Mouse (Mus musculus) left cerebral cortex, postnatal 25 days (tissue): ENCODE measurements around the gene Hjurp. TPM values are rescaled to one million over a fixed set of nuclear protein-coding genes. Genes with fewer than 3 reads are reported as not detected.

Experiments used
- DNase-seq, 2 experiments: peaks; one replicate each; pipeline ENCODE4 v3.0.0; 2022; ENCODE audit warnings: low spot score in 2 of 2, mixed read lengths in 1 of 2
- intact Hi-C: fragments of 180-260 bp; cut with DNase I; formaldehyde crosslinking; loops from one replicate; pipeline ENCODE4 v1.15.1; 2025
- total RNA-seq, 2 experiments: library from RNA; stranded (reverse); gene quantifications; 2 replicates each; pipeline ENCODE4 v1.2.3; 2021

Gene Hjurp
- total RNA-seq, 2 experiments from 2014 or later: 32.8 to 37.1 TPM

- no peak for DNase-seq
- intact Hi-C loops: no loop called here
These were observed 12.6 kb downstream of the Hjurp start for GRCm38 (mm10) chr1:88264869-88265240.

- intact Hi-C loops: no loop called here
- DNase-seq: no peak
These were observed 13.1 kb downstream of the Hjurp start for GRCm38 (mm10) chr1:88264237-88264868.

GRCm38 (mm10) chr1:88263778-88264177, 13.7 kb downstream of the Hjurp start:
- intact Hi-C loops: no loop called here
- DNase-seq: no peak

- intact Hi-C loops: no loop called here
- DNase-seq: no peak
These were observed 14.5 kb downstream of the Hjurp start for GRCm38 (mm10) chr1:88262961-88263360.

- intact Hi-C loops: no loop called here
- no peak for DNase-seq
These were observed 15.2 kb downstream of the Hjurp start for GRCm38 (mm10) chr1:88262255-88262654.

- no peak for DNase-seq
- intact Hi-C loops: no loop called here
These were observed 15.7 kb downstream of the Hjurp start for GRCm38 (mm10) chr1:88261706-88262105.

GRCm38 (mm10) chr1:88260604-88261377, 16.6 kb downstream of the Hjurp start:
- intact Hi-C loops: no loop called here
- DNase-seq: no peak

- DNase-seq: no peak
- intact Hi-C loops: no loop called here
These were observed 17.3 kb downstream of the Hjurp start for GRCm38 (mm10) chr1:88260114-88260513.

GRCm38 (mm10) chr1:88259643-88260024, 17.8 kb downstream of the Hjurp start:
- no peak for DNase-seq
- intact Hi-C loops: no loop called here

GRCm38 (mm10) chr1:88258881-88259642, 18.4 kb downstream of the Hjurp start:
- DNase-seq: no peak
- intact Hi-C loops: no loop called here

- intact Hi-C loops: no loop called here
- DNase-seq: no peak
These were observed 19.1 kb downstream of the Hjurp start for GRCm38 (mm10) chr1:88258361-88258760.

- intact Hi-C loops: no loop called here
- no peak for DNase-seq
These were observed 19.8 kb downstream of the Hjurp start for GRCm38 (mm10) chr1:88257681-88258080.

GRCm38 (mm10) chr1:88256886-88257663, 20.4 kb downstream of the Hjurp start:
- no peak for DNase-seq

GRCm38 (mm10) chr1:88255989-88256754, 21.3 kb downstream of the Hjurp start:
- DNase-seq: no peak
- intact Hi-C loops: no loop called here

More at GRCm38 (mm10) chr1:88256886-88257663, 20.4 kb downstream of the Hjurp start:
- intact Hi-C loops: no loop called here

- intact Hi-C loops: no loop called here
- DNase-seq: no peak
These were observed 22.0 kb downstream of the Hjurp start for GRCm38 (mm10) chr1:88255466-88255857.

- no peak for DNase-seq
- intact Hi-C loops: no loop called here
These were observed 22.5 kb downstream of the Hjurp start for GRCm38 (mm10) chr1:88254793-88255465.

- intact Hi-C loops: no loop called here
- no peak for DNase-seq
These were observed 23.9 kb downstream of the Hjurp start for GRCm38 (mm10) chr1:88253540-88253939.

- intact Hi-C loops: no loop called here
- DNase-seq: no peak
These were observed 24.3 kb downstream of the Hjurp start for GRCm38 (mm10) chr1:88253106-88253505.

- intact Hi-C loops: no loop called here
- no peak for DNase-seq
These were observed 27.4 kb downstream of the Hjurp start for GRCm38 (mm10) chr1:88250023-88250422.
